Mouse (Mus musculus) testis, adult 2 months (tissue): ENCODE results near the gene Prkar2a.

ENCODE experiments used
- CTCF ChIP-seq: fragments of 200-500 bp; IDR thresholded peaks from 2 replicates; pipeline ENCODE4 v1.5.1; 2012; ENCODE audit warnings: low read depth, mild to moderate bottlenecking, inconsistent platforms, low read length, moderate library complexity; ENCODE audit not compliant: control insufficient read depth, insufficient read depth, insufficient replicate concordance
- POLR2A ChIP-seq: fragments of 200-500 bp; IDR thresholded peaks from 2 replicates; pipeline ENCODE4 v1.6.1; 2012; ENCODE audit warnings: low read depth, mild to moderate bottlenecking, inconsistent platforms, low read length, moderate library complexity; ENCODE audit not compliant: control insufficient read depth

GRCm38 (mm10) chr9:108680026-108680425 lies 9.1 kb upstream of the Prkar2a start:
- TF ChIP-seq CTCF: no peak
- no peak for TF ChIP-seq POLR2A
